Mouse (Mus musculus) bone marrow, adult 2 months (tissue): Measurements from ENCODE around the gene Stard5. TPM values are rescaled to one million over a fixed set of nuclear protein-coding genes. Genes with fewer than 3 reads are reported as not detected.

Experiments used
- H3K27ac ChIP-seq: fragments of 200-500 bp; 2 replicates; pipeline ENCODE4 v1.5.1; 2012; ENCODE audit warnings: low read depth, mild to moderate bottlenecking, control low read depth, inconsistent platforms, low read length; ENCODE audit not compliant: control insufficient read depth, poor library complexity, insufficient read depth
- H3K4me1 ChIP-seq: fragments of 200-500 bp; 2 replicates; pipeline ENCODE4 v1.6.1; 2011; ENCODE audit warnings: low read length; ENCODE audit not compliant: control insufficient read depth, insufficient read depth
- H3K4me3 ChIP-seq: fragments of 200-500 bp; replicated peaks from 2 replicates; pipeline ENCODE3; 2011; ENCODE audit warnings: mild to moderate bottlenecking, low read depth, low read length, control low read depth; ENCODE audit not compliant: control insufficient read depth
- CTCF ChIP-seq: fragments of 200-500 bp; IDR thresholded peaks from 2 replicates; pipeline ENCODE4 v1.5.1; 2011; ENCODE audit warnings: low read length, control low read depth; ENCODE audit not compliant: control insufficient read depth, insufficient read depth
- POLR2A ChIP-seq: fragments of 200-500 bp; IDR thresholded peaks from 2 replicates; pipeline ENCODE4 v1.6.1; 2011; ENCODE audit warnings: low read depth, mild to moderate bottlenecking, control low read depth, low read length, borderline replicate concordance; ENCODE audit not compliant: control insufficient read depth
- WGBS: fragments of 180-500 bp; shearing (Covaris S2); methylation state at CpG from one replicate; pipeline ENCODE4 v1.1.7; 2018; 5-methylcytosine and 5-hydroxymethylcytosine counted together
- polyA plus RNA-seq: library from polyadenylated mRNA; stranded (reverse); fragments of >200 nt; gene quantifications from 2 replicates; pipeline ENCODE4 v1.2.4, GENCODE M21; 2011; ENCODE audit warnings: low replicate concordance; ENCODE audit not compliant: missing spikeins, insufficient read depth, insufficient read length

The Stard5 gene
- polyA plus RNA-seq = 6.4 and 9.0 TPM in 2 replicates

GRCm38 (mm10) chr7:83631828-83632681 is at the start of gene Stard5:
Gene Stard5, plus strand, starts transcription at chr7:83631959.
- under 1% methylated on average over 35 of the region's 35 CpGs for WGBS
- peaks cover 1% of the 10 kb centered on the region; the same call in 1 of the 2 replicates for H3K4me1 ChIP-seq
- H3K4me3 ChIP-seq = peak within 1 kb of the TSS; percentile 87
- H3K27ac ChIP-seq = peak within 1 kb of the TSS; percentile 73
- peak; percentile 82; the same call in 1 of the 2 replicates for TF ChIP-seq POLR2A
- no peak for TF ChIP-seq CTCF

GRCm38 (mm10) chr7:83584639-83585471 is 46.9 kb upstream of the Stard5 start, which contains the start of gene Tmc3:
Gene Tmc3, plus strand, starts transcription at chr7:83584927.
- H3K27ac ChIP-seq = peak within 1 kb of the TSS; percentile 6; the same call in 1 of the 2 replicates
- TF ChIP-seq POLR2A (no peak), CTCF (no peak)

DNA sequence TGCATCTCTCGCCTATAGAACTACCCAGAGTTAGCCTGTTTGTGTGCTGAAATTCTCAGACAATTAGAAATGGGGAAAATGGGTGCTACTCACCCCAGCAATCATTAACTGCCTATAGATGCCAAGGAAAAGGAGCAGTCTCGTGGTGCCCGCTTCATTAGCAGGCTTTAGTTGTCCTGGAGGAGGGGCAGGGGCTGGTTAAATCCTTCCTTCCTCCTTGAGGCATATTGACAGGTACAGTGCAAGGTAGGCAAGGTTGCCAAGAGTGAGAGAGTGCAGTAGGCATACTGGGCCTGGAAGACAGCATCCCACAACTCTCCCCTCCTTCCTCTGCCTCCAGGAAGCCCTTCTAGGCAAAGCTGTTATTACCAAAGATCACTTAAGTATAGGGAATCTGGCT is 37.7 kb upstream of the Stard5 start:
- Histone ChIP-seq H3K27ac (no peak overlapping the region), H3K4me3 (no peak overlapping the region), H3K4me1 (no peaks in the 10 kb centered on the region)
- WGBS = 57% methylated on average over 3 of the region's 3 CpGs
- TF ChIP-seq POLR2A = no peak
- TF ChIP-seq CTCF = no peak

More at GRCm38 (mm10) chr7:83584639-83585471, 46.9 kb upstream of the Stard5 start, which contains the start of gene Tmc3:
- Histone ChIP-seq H3K4me1 (no peaks in the 10 kb centered on the region), H3K4me3 (no peak within 1 kb of the TSS)
- WGBS = 36% methylated on average over 11 of the region's 11 CpGs

DNA sequence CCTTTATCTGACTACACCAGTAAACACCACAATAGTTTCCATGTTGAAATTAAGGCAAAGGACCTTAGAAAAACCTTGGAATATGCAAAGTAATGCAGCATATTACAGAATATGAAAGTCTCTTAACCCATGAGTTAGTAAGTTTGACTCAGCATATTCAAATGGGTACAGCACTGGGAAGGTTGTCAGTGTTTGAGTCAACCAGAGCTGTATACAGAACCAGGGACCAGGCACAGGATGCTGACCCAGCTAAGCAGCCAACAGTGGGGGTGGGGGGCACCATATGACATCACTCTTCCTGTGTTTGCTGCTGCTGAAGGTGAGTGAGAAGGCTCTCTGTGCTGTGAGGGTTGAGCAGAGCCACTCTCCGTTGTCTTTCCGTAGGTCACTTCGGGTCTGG is 34.7 kb upstream of the Stard5 start:
- no peak overlapping the region for H3K4me3 ChIP-seq
- WGBS = 80% methylated on average over 3 of the region's 3 CpGs
- H3K27ac ChIP-seq = no peak overlapping the region
- TF ChIP-seq CTCF = no peak
- TF ChIP-seq POLR2A = no peak
- no peaks in the 10 kb centered on the region for H3K4me1 ChIP-seq

- Histone ChIP-seq H3K27ac (no peak overlapping the region), H3K4me3 (no peak overlapping the region), H3K4me1 (no peaks in the 10 kb centered on the region)
- TF ChIP-seq POLR2A (no peak), CTCF (no peak)
- WGBS = 71% methylated on average over 13 of the region's 13 CpGs
These were observed 32.5 kb upstream of the Stard5 start for GRCm38 (mm10) chr7:83598997-83599912.

- no peak for TF ChIP-seq POLR2A
- peak; percentile 84 for TF ChIP-seq CTCF
- Histone ChIP-seq H3K4me1 (no peaks in the 10 kb centered on the region), H3K4me3 (no peak overlapping the region), H3K27ac (no peak overlapping the region)
- 39% methylated on average over 8 of the region's 8 CpGs for WGBS
These were observed 31.9 kb upstream of the Stard5 start for GRCm38 (mm10) chr7:83599913-83600286.

- Histone ChIP-seq H3K4me3 (no peak overlapping the region), H3K4me1 (no peaks in the 10 kb centered on the region; the same call in 1 of the 2 replicates), H3K27ac (no peak overlapping the region)
- no peak for TF ChIP-seq CTCF
- no peak for TF ChIP-seq POLR2A
- 90% methylated on average over 7 of the region's 7 CpGs for WGBS
These were observed 27.4 kb upstream of the Stard5 start for GRCm38 (mm10) chr7:83604180-83604944.
